Mouse (Mus musculus) adrenal gland, postnatal 14 days (tissue): ENCODE measurements around the gene Fcgrt. TPM values are rescaled to one million over a fixed set of nuclear protein-coding genes. Genes with fewer than 3 reads are reported as not detected.
A peak's percentile ranks its signal among the peaks of the same experiment; 100 is the strongest.

ENCODE experiments used
- DNase-seq: peaks from one replicate; pipeline ENCODE4 v3.0.0; 2021; ENCODE audit warnings: mixed read lengths
- total RNA-seq: library from RNA; stranded (reverse); gene quantifications from 2 replicates; pipeline ENCODE4 v1.2.3, GENCODE M21; 2021

Gene Fcgrt
- total RNA-seq, 1 experiment from 2014 or later, result 138 TPM

GRCm38 (mm10) chr7:45083300-45083890 lies 20.3 kb downstream of the Fcgrt start:
- no peak for DNase-seq

DNA sequence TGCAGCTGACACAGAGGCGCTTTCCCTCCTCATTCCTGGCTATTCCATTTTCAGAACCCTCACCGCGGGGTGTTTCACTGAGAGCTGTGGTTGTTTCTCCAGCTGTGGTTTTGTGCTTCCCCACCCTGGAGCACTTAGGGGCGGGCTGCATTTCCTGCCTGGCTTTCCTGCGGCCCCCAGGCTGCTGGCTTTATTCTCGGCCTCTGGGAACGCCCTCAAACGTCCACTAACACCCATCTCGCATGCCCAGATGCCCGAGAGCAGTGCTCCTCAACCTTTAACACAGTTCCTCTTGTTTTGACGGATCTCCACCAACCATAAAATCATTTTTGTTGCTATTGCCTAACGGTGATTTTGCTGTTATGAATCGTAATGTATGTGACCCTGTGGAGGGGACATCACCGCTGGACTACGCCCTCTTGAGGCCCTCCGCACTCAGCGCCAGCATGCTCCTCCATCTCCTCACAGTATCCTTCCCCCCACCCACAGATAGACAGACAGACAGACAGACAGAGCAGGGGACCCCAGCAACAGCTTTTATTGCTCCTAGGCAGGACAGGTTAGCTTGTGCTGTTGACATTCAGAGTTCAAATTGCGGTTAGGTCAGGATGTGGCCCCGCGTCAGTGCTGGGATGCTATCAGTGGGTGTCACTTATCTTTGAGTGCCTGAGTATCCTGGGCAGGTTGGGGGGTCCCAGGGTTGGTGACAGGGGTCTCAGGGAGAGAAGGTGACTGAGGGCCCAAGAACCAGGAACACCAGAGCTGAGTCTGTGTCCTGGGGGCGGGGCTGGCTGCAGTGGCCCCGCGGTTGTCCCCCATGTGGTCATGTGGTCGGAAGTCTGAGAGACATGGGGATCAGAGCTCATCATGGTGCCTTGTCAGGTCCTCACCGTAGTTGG lies 21.0 kb downstream of the Fcgrt start:
- DNase-seq, result peak; percentile 53

- no peak for DNase-seq
Measured at GRCm38 (mm10) chr7:45081016-45081415, 22.6 kb downstream of the Fcgrt start.

DNA sequence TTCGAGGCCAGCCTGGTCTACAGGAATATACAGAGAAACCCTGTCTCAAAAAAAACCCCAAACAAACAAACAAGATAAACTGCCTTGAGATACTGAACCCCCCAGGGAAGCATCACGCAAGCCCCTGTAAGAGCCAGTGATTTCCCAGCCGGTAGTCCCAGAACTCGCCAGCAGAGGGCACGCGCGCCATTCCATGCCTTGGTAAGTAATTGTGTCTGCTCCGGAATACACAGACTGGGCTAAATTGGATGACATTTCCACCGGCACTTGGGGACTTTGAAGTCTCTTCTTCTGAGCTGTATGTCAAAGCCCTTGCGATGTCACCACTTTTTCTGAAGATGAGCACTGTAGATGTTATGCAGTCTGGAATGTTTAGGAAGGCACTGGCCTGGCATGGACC lies 23.8 kb downstream of the Fcgrt start:
- DNase-seq, result peak; percentile 92

DNA sequence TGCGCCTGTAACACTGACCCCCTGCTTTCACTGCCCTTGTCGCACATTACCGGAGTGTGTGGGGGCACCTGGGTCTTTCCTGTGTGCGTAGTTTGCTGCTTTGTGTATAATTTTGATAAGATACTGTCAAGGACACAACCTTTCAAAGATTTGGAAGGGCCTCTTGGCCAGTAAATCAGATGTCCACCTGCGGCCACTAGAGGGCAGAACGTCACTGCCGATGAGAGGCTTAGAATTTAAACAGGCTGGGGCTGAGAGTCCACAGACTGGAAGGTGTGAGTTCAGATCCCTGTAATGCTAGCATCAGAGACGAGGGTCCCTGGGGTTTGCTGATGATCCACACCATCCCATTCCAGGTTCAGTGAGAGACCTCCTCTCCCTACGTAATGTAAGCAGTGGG lies 25.1 kb downstream of the Fcgrt start:
- peak; percentile 89 for DNase-seq

DNA sequence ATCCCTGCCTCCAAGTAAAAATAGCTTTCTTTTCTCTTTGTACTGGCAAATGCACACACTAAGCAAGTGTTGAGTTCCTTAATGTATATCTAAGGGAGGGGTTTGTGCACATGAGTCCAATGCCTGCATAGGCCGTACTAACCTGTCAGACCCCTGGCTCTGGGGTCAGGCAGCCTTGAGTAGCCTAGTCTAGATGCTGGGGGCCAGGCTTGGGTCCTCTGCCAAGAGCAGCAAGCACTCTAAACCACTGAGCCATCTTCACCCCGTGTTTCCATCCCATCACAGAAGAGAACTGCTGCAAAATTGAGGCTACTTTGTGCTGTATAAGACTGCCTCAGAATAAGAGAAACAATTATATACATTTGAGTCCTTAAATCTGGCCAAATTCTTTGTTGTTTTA lies 25.8 kb downstream of the Fcgrt start:
- DNase-seq, result no peak

DNA sequence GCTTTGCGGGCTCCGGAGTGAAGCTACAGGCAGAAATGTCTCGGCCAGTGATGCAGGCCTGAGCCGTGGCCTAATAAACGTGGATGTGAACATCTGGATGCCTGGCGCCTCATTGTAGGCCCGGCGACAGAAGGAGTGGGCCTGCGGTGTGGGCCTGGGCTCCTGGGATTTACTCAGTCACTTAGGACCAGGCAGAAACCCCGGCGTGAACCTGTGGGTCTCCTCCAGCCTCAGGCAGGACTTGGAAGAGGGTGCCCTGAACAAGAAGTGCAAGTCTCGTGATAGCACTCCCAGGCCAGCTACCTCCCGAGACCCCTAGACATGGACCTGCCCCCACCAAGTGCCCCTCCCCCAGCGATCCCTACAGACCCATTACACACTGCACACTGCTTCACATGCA lies 26.3 kb downstream of the Fcgrt start:
- no peak for DNase-seq

DNA sequence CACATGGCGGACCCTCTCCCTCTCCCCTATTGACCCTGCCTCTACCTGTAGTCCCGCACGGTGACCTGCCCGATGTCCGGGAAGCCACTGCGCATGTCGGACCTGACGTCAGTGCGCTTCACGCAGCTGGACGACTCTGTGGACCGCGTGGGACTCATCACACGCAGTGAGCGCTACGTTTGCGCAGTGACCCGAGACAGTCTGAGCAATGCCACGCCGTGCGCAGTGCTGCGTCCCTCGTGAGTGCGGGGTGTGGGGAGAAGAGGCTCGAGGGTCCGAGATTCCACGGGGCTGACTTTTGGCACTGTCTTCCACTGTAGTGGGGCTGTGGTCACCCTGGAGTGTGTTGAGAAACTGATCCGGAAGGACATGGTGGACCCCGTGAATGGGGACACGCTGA lies 27.1 kb downstream of the Fcgrt start:
- DNase-seq, result no peak

DNA sequence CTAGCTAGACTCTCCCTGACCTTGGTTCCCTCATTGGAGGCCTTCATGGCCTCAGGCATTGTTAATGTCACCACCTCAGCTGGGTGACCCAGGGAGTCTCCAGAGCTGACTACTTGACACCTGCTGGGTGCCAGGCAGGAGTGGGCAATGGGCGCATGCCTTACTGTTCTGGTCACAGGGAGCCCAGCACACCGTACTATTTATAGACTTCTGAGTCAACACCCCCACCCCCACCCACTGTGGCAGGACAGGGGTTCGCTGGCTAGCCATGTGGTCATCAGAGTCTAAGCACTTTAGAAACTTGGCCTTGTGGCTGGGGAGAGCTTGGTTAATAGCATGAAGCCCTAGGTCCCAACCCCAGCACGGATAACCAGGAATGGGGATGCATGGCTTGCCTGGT lies 28.2 kb downstream of the Fcgrt start:
- DNase-seq, result peak; percentile 78

DNA sequence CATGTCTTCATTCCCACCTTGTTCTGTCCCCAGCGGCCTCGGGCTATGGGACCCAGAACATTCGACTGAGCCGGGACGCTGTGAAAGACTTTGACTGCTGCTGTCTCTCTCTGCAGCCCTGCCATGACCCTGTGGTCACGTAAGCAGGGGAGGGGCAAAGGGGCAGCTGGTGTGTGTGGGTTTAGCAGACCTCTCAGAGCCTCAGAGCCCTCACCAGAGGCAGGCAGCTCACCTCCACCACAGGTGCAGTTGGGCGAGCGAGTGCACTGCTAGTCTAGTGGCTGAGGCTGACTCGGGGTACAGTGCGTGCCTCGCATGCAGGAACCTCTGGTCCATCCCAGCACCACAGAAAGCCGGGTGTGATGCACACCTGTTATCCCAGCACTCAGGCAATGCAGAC lies 29.7 kb downstream of the Fcgrt start:
- no peak for DNase-seq

DNA sequence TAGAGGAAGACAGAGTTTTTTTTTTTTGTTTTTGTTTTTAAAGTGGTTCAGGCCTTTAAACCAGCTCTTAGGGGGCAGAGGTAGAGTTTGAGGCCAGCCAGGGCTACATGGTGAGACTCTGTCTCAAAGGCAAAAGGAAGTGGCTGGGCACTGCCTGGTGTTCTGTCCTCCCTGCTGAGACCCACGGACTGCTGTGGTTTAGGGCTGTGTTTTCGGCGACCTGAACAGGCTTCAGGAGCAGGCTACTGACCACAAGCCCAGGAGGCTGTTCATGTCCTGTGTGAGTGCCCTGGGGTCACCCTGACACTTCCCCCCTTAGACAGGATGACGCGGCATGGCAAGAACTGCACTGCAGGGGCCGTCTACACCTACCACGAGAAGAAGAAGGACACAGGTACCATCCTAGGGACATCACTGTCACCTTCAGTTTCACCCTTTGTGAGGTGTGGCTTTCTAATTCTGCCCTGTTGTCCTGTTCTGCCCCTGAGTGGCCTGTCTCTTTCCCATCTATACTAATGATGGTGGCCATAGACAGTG lies 30.4 kb downstream of the Fcgrt start:
- DNase-seq, result no peak

- DNase-seq, result peak; percentile 72
Measured at GRCm38 (mm10) chr7:45072230-45072629, 31.4 kb downstream of the Fcgrt start.

DNA sequence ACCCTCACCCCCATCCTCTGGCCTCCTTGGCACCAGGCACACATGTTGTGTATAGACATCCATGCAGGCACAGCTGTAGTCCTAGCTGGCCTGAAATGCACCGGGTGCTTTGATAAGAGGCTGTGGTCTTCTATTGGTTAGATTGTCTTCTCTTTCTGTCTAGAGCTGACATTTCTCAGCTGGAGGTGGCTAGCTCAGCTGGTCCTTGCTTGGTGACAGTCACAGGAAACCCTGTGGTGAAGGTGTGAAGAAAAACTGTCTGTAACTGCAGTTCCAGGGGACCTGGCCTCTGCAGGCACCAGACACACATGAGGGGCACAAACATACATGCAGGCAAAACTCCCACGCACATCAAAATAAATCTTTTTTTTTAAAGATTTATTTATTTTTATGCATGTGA lies 34.0 kb downstream of the Fcgrt start:
- DNase-seq, result no peak

DNA sequence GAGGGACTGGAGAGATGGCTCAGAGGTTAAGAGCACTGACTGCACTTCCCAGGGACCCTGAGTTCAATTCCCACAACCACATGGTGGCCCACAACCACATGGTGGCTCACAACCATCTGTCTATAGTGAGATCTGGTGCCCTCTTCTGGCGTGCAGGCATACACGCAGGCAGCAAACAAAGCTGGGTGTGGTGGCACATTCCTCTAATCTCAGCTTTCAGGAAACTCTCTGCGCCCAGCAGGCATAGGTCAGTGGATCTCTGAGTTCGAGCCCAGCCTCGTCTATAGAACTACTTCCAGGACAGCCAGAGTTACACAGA lies 35.7 kb downstream of the Fcgrt start:
- peak; percentile 77 for DNase-seq

DNA sequence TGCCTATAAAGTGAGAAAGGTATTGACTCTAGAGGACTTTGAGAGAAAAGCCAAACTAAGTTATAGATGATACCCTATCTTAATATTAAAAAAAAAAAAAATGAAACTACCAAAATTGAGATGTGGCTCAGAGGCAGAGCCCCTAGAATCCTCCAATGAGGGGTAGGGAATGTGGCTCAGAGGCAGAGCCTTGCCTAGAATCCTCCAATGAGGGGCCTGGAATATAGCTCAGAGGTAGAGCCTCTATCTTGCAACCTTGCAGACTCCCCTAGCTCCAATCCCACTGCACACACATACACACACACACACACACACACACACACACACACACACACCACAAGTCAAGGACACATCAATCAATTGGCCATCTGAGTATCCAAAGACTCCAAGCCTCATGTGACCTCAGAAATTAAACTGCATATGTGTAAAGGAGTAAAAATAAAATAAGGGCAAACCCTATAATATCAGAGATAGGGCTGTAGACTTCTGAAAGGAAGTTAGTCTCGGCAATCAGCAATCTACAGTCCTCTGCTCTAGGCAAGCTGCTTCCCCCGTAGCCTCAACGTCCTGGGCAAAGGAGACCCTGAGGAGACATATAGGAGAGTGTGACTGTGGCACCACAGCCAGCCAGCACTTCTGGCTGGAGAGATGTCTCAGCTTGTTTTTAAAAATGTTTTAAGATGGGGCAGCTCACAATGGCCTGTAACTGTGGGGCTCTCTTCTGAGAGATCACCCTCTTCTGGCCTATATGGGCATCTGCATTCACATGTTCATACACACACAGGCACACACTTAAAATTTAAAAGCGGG lies 36.3 kb downstream of the Fcgrt start:
- DNase-seq, result no peak

DNA sequence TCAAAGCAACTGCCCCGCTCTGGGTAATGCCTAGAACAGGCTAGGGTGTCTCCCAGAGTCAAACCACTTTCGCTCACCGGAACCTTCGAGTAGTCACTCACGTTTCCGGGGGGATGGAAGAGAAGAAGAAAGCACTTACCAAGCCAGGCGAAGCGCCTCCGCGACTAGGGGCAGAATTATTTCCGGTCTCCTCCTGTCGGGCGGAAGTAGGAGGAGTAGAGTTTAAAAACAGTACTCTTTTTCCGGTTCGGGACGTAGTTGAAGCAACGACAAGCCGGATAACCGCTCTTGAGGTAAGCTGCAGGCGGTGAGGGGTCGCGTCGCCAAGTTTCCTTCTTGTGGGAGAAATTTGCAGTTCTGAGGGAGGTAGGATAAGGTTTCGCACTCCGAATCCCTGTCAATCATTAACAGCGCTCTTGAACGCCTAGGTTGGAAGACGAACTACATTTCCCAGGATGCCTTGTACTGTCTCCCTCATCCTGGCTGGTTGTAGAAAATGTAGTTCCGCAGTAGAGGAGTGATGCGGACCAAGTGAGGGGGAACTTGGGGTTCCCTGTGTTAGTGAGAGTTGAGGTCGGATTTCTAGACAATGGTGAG lies 41.3 kb downstream of the Fcgrt start, which contains the start of the genes Nosip and Prrg2:
Gene Nosip, plus strand, starts transcription at position 191 of the 597 bp plus-strand sequence.
Gene Prrg2, minus strand, starts transcription at position 439 of the 597 bp plus-strand sequence.
- DNase-seq, result peak; percentile 96

DNA sequence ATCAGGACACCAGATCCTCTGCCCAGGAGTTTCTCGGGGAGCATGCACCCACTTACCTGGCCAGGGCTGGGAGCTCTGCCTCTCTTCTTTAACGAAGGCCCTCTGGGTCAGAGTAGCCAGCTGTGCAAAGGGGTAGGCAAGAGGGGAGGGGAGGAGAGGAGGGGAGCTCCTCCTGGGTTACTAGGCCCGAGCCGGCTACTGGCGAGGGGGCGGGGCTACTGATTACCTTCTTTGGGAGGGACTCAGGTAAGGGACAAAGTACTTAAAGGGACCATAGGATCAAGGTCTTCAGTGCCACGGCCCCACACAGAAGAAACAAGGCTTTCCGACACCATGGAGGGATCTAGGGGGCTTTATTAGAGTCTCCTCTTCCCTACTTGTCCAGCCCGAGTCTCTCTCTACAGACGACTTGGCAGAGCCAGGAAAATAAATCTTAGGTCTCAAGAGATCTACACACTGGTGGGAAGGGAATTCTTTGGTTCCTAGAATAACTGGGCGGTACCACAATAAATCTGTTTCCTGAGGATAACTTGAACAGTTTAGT lies 42.0 kb downstream of the Fcgrt start:
- DNase-seq, result peak; percentile 55

DNA sequence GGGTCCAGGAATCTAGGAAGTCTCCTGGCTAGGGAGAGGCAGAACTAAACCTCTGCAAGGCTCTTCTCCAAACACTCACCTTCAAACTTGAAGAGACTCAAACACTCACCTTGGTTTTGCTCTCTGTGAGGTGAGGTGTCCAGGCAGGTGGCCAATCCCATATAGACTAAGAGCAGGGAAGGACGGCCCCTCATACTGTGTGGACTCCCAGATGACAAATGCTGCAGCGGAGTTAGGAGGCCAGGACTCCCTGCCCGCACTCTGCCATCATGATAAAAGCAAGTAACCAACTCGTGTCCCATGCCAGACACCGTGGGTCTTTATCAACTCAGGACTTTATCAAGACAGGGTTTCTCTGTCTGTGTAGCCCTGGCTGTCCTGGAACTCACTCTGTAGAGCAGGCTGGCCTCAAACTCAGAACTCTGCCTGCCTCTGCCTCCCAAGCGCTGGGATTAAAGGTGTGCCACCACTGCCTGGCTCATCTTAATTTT lies 43.0 kb downstream of the Fcgrt start:
- DNase-seq, result no peak

DNA sequence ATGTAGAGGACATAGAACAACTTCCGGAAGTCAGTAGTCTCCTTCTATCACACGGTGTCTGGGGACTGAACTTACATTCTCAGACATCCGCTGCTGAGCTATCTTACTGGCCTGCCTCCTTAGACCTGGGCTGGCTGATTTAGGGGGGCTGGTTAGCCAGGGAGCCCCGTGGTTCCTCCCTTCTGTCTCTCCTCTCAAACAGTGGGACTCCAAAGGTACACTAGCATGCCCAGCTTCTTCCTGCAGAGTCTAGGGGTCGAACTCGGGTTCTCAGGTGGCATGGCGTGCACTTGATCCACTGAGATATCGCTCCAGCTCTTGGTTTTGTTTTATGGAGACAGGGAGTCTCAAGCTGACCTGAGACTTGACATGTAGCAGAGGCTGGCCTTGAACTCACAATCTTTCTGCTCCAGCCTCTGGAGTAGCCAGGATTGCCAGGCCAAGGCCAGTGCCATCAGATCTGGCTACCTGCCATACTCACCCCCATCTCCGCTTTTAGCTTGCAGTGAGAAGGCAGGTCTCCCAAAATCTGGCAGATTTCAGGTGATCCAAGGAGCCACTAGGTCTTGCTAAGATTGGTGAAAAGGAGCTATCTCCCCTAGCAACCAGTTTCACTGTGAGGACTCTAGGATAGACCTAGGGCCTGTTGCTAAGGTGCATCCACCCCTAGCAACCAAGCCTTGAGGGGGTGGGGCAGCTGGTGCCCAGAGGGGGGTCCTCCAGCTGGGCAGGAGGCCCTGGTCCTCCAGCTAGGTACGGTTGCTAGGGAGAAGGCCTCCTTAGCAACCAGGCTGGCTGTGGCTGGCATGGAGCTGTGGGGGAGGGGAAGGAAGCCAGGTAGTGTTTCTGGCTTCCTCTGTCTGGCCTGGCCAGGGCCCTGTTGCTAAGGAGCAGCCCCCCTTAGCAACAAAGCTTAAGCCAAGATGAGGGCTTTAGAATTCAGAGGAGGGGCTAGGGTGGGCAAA lies 44.8 kb downstream of the Fcgrt start:
- DNase-seq, result peak; percentile 45

DNA sequence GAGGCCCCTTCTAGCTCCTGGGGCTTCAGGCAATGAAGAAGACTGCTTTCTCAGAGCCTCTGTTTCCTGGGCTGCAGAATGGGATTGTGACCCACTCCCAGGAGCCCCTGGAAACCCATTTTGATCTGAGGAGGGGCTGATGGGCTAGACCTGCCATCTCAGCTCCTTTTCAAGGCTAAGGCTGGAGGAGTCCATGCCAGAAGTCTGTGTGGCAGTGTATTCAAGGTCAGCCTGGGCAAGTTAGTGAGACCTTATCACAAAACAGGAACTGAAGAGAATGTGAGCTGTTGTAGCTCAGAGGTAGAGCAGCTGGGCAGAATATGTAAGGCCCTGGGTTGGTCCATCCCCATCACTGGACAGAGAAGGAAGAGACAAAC lies 46.7 kb downstream of the Fcgrt start:
- no peak for DNase-seq
